18 mouse cellular contexts compared by ENCODE assay signal in genomic region chr11:59908446-59908845, GRCm38 (mm10). TPM values are rescaled to one million over a fixed set of nuclear protein-coding genes. Genes with fewer than 3 reads are reported as not detected.
DNase-seq lines count a peak whose midpoint lies in the region; ATAC-seq and TF ChIP-seq lines count a peak whose summit lies in the region.
"Had no signal": no experiment of that assay in that cellular context is flagged by ENCODE, and none has a peak within 500 bp of the region (broad histone marks: within the 10 kb centered on the region; RNA-seq: fewer than 3 reads in every experiment).

No protein-coding gene starts in this region.

- no peak for TF ChIP-seq CTCF in lung, embryonic 14.5 days (IDR thresholded peaks at IDR 0.05; ENCODE audit: low read depth)

- H3K4me1 ChIP-seq in kidney, embryonic 16.5 days (ENCODE audit: insufficient read depth, low read length), result peaks cover 8% of the 10 kb centered on the region
- H3K4me1 ChIP-seq in lung, embryonic 14.5 days (ENCODE audit: insufficient read depth), result no peaks in the 10 kb centered on the region
- peaks cover 6% of the 10 kb centered on the region; the same call in 1 of the 2 replicates for H3K4me1 ChIP-seq in stomach, embryonic 15.5 days
- peaks cover 12% of the 10 kb centered on the region; the same call in 1 of the 2 replicates for H3K4me1 ChIP-seq in heart, embryonic 10.5 days
- H3K4me1 ChIP-seq in hindbrain, embryonic 12.5 days, result no peaks in the 10 kb centered on the region; the same call in 1 of the 2 replicates
- H3K4me1 ChIP-seq: midbrain, embryonic 12.5 days had no signal

- no peak overlapping the region for H3K4me3 ChIP-seq in kidney, embryonic 16.5 days (ENCODE audit: low read length)
- H3K4me3 ChIP-seq in lung, embryonic 14.5 days (ENCODE audit: low read depth, low read length), result no peak overlapping the region
- no peak overlapping the region for H3K4me3 ChIP-seq in stomach, embryonic 15.5 days (replicated peaks)
- H3K4me3 ChIP-seq in heart, embryonic 10.5 days, result no peak overlapping the region
- no peak overlapping the region for H3K4me3 ChIP-seq in hindbrain, embryonic 12.5 days
- H3K4me3 ChIP-seq: erythroblast, embryonic 14.5 days; liver, embryonic 13.5 days; midbrain, embryonic 12.5 days; myocyte had no signal

- H3K27ac ChIP-seq in kidney, embryonic 16.5 days (ENCODE audit: low read length), result no peak overlapping the region
- no peak overlapping the region for H3K27ac ChIP-seq in lung, embryonic 14.5 days (ENCODE audit: low read depth)
- peak overlapping the region; percentile 5; the same call in 1 of the 2 replicates for H3K27ac ChIP-seq in stomach, embryonic 15.5 days
- H3K27ac ChIP-seq in heart, embryonic 10.5 days, result no peak overlapping the region
- H3K27ac ChIP-seq in hindbrain, embryonic 12.5 days, result no peak overlapping the region
- H3K27ac ChIP-seq: liver, embryonic 13.5 days; midbrain, embryonic 12.5 days had no signal

- no peaks in the 10 kb centered on the region for H3K9me3 ChIP-seq in kidney, embryonic 16.5 days (ENCODE audit: low read length)
- no peaks in the 10 kb centered on the region for H3K9me3 ChIP-seq in lung, embryonic 14.5 days (ENCODE audit: low read depth, low read length)
- H3K9me3 ChIP-seq in stomach, embryonic 15.5 days, result no peaks in the 10 kb centered on the region
- no peaks in the 10 kb centered on the region for H3K9me3 ChIP-seq in heart, embryonic 10.5 days
- H3K9me3 ChIP-seq in hindbrain, embryonic 12.5 days (replicated peaks), result no peaks in the 10 kb centered on the region
- H3K9me3 ChIP-seq: G1E; liver, embryonic 13.5 days; midbrain, embryonic 12.5 days had no signal

- DNase-seq in kidney, adult 18-20 months, result peak; percentile 56
- peak; percentile 30 to 75 for DNase-seq in kidney, adult 8-10 months
- DNase-seq in lung, embryonic 14.5 days, result peak; percentile 13
- no peak for DNase-seq in heart, embryonic 10.5 days (ENCODE audit: low spot score)
- no peak for DNase-seq in adrenal gland, postnatal 25 days
- DNase-seq: cerebellum, adult 18-20 months; liver, embryonic 13.5 days; thymus, postnatal 14 days had no signal

- H3K4me2 ChIP-seq in kidney, embryonic 16.5 days (replicated peaks; ENCODE audit: low read depth, low read length), result no peak overlapping the region
- H3K4me2 ChIP-seq in lung, embryonic 14.5 days, result no peak overlapping the region
- no peak overlapping the region for H3K4me2 ChIP-seq in stomach, embryonic 15.5 days
- H3K4me2 ChIP-seq in hindbrain, embryonic 12.5 days (replicated peaks), result no peak overlapping the region
- H3K4me2 ChIP-seq: liver, embryonic 13.5 days; midbrain, embryonic 12.5 days had no signal

- no peaks in the 10 kb centered on the region for H3K36me3 ChIP-seq in kidney, embryonic 16.5 days (ENCODE audit: insufficient read depth, low read length)
- H3K36me3 ChIP-seq in lung, embryonic 14.5 days (ENCODE audit: insufficient read depth), result no peaks in the 10 kb centered on the region
- no peaks in the 10 kb centered on the region for H3K36me3 ChIP-seq in stomach, embryonic 15.5 days
- no peaks in the 10 kb centered on the region for H3K36me3 ChIP-seq in heart, embryonic 10.5 days
- H3K36me3 ChIP-seq in hindbrain, embryonic 12.5 days, result no peaks in the 10 kb centered on the region
- H3K36me3 ChIP-seq: G1E; liver, embryonic 13.5 days; midbrain, embryonic 12.5 days had no signal

- 38% methylated on average over 3 of the region's 3 CpGs for WGBS in kidney, embryonic 16.5 days
- 42% methylated on average over 3 of the region's 3 CpGs for WGBS in lung, embryonic 14.5 days
- 43% methylated on average over 3 of the region's 3 CpGs for WGBS in stomach, embryonic 15.5 days
- WGBS in heart, embryonic 10.5 days, result 59% methylated on average over 3 of the region's 3 CpGs
- 55% methylated on average over 3 of the region's 3 CpGs for WGBS in hindbrain, embryonic 12.5 days

- no peak for ATAC-seq in kidney, embryonic 16.5 days (ENCODE audit: low FRiP score, low TSS enrichment)
- ATAC-seq in lung, embryonic 14.5 days (ENCODE audit: insufficient read depth), result no peak
- ATAC-seq in stomach, embryonic 15.5 days (ENCODE audit: insufficient read depth, low FRiP score, low read depth), result peak; percentile 33; the same call in 1 of the 2 replicates
- ATAC-seq in hindbrain, embryonic 12.5 days (ENCODE audit: low FRiP score), result no peak
- ATAC-seq: activated CD4-positive, CD25-positive, alpha-beta regulatory T cell, adult 4 months; forebrain, embryonic 16.5 days; inflammation-experienced regulatory T-cells, adult 6 months had no signal

- H3K27me3 ChIP-seq in kidney, embryonic 16.5 days (ENCODE audit: insufficient read depth, low read length), result no peaks in the 10 kb centered on the region
- no peaks in the 10 kb centered on the region for H3K27me3 ChIP-seq in lung, embryonic 14.5 days (ENCODE audit: insufficient read depth, low read length)
- no peaks in the 10 kb centered on the region for H3K27me3 ChIP-seq in stomach, embryonic 15.5 days (replicated peaks)
- H3K27me3 ChIP-seq in heart, embryonic 10.5 days (ENCODE audit: insufficient read depth, poor library complexity, severe bottlenecking), result no peaks in the 10 kb centered on the region
- H3K27me3 ChIP-seq in hindbrain, embryonic 12.5 days, result no peaks in the 10 kb centered on the region
- H3K27me3 ChIP-seq: liver, embryonic 13.5 days; midbrain, embryonic 12.5 days had no signal

- H3K9ac ChIP-seq in kidney, embryonic 16.5 days (replicated peaks; ENCODE audit: low read length), result no peak overlapping the region
- H3K9ac ChIP-seq in lung, embryonic 14.5 days, result no peak overlapping the region
- no peak overlapping the region for H3K9ac ChIP-seq in stomach, embryonic 15.5 days
- no peak overlapping the region for H3K9ac ChIP-seq in hindbrain, embryonic 12.5 days
- H3K9ac ChIP-seq: liver, embryonic 13.5 days; midbrain, embryonic 12.5 days had no signal

RNA-seq across cellular contexts. Expression of gene Med9, which starts 39.6 kb away (rescaled TPM):
- 49.1 and 49.3 TPM in 2 replicates for polyA plus RNA-seq in kidney, embryonic 16.5 days (2015; fragmentation: Nextera tagmentation; extraction: Ambion mirVana)
- polyA plus RNA-seq in lung, embryonic 14.5 days (2014; fragmentation: Nextera tagmentation; extraction: Ambion mirVana), result 48.9 and 50.4 TPM in 2 replicates
- 36.6 and 38.4 TPM in 2 replicates for polyA plus RNA-seq in stomach, embryonic 15.5 days (2015; fragmentation: Nextera tagmentation; extraction: Ambion mirVana)
- polyA plus RNA-seq in heart, embryonic 10.5 days (2016; fragmentation: Nextera tagmentation; extraction: Ambion mirVana), result 51.8 and 55.6 TPM in 2 replicates
- 26.5 and 32.9 TPM in 2 replicates for total RNA-seq in adrenal gland, postnatal 25 days (2021)
- polyA plus RNA-seq in hindbrain, embryonic 12.5 days (2016; fragmentation: Nextera tagmentation; extraction: Ambion mirVana), result 34.7 and 36.6 TPM in 2 replicates

RNA-seq across cellular contexts. Expression of gene Rasd1, which starts 56.3 kb away (rescaled TPM):
- 3.3 and 4.2 TPM in 2 replicates for polyA plus RNA-seq in kidney, embryonic 16.5 days (2015; fragmentation: Nextera tagmentation; extraction: Ambion mirVana)
- 1.7 and 2.2 TPM in 2 replicates for polyA plus RNA-seq in lung, embryonic 14.5 days (2014; fragmentation: Nextera tagmentation; extraction: Ambion mirVana)
- 2.8 and 3.2 TPM in 2 replicates for polyA plus RNA-seq in stomach, embryonic 15.5 days (2015; fragmentation: Nextera tagmentation; extraction: Ambion mirVana)
- polyA plus RNA-seq in heart, embryonic 10.5 days (2016; fragmentation: Nextera tagmentation; extraction: Ambion mirVana), result 12.2 and 17.4 TPM in 2 replicates
- 21.7 and 26.5 TPM in 2 replicates for total RNA-seq in adrenal gland, postnatal 25 days (2021)
- polyA plus RNA-seq in hindbrain, embryonic 12.5 days (2016; fragmentation: Nextera tagmentation; extraction: Ambion mirVana), result 1.5 and 1.7 TPM in 2 replicates
- polyA plus RNA-seq: erythroblast, embryonic 14.5 days; G1E had no signal

Comparison
In these comparisons a context has a peak if more than half of its experiments do, and no peak if none do; other contexts are left out.
1. DNase-seq: peak in kidney, adult 18-20 months (single experiment), kidney, adult 8-10 months (2 of 2) and lung, embryonic 14.5 days (single experiment); none in heart, embryonic 10.5 days (single experiment) and adrenal gland, postnatal 25 days (single experiment).